Mouse (Mus musculus): ENCODE measurements around the gene Rarb. TPM values are rescaled to one million over a fixed set of nuclear protein-coding genes. Genes with fewer than 3 reads are reported as not detected.

Gene Rarb
- total and polyA plus RNA-seq, 3 experiments: 0.04 TPM; not detected in 2

GRCm38 (mm10) chr14:16437386-16437785 lies 381.6 kb downstream of the Rarb start:
- H3K4me1 ChIP-seq (ENCODE audit: control insufficient read depth in 1 of 2, insufficient read depth in 2 of 2): peaks cover 0 to 15% of the 10 kb centered on the region in 2 experiments; a peak in 2 of 4 replicates
- dilution Hi-C loops (cut with MboI; ENCODE audit: extremely low pct_ligation_motif_present, extremely low pct_unique_long_range_greater_than_20kb, low sequenced_read_pairs): no loop called here
- no peak overlapping the region for H3K27ac ChIP-seq (ENCODE audit: insufficient read depth, low read depth)
- no peak overlapping the region for H3K9ac ChIP-seq (ENCODE audit: insufficient read depth, low read depth)
- TF ChIP-seq TCF12 (IDR thresholded peaks at IDR 0.05; ENCODE audit: low read depth, low read length) (no peak), CTCF (conservative IDR thresholded peaks at IDR 0.05 in 1 of 2, IDR thresholded peaks at IDR 0.05 in 1 of 2; ENCODE audit: low read depth in 2 of 2, low read length in 2 of 2) (no peak), PAX5 (IDR thresholded peaks at IDR 0.05; ENCODE audit: low read length) (no peak), GABPA (IDR thresholded peaks at IDR 0.05; ENCODE audit: insufficient replicate concordance, low read depth, low read length) (no peak), SIN3A (IDR thresholded peaks at IDR 0.05; ENCODE audit: low read length) (no peak), RAD21 (IDR thresholded peaks at IDR 0.05; ENCODE audit: low read depth, low read length) (no peak), POLR2A (IDR thresholded peaks at IDR 0.05; ENCODE audit: low read depth, low read length) (no peak), POLR2AphosphoS2 (IDR thresholded peaks at IDR 0.05; ENCODE audit: low read depth, low read length) (no peak), E2F4 (IDR thresholded peaks at IDR 0.05; ENCODE audit: insufficient replicate concordance, low read depth, low read length) (no peak), JUND (conservative IDR thresholded peaks at IDR 0.05; ENCODE audit: low read depth, low read length) (no peak), CHD1 (IDR thresholded peaks at IDR 0.05; ENCODE audit: low read depth, low read length) (no peak), USF1 (IDR thresholded peaks at IDR 0.05; ENCODE audit: low read depth, low read length) (no peak), JUN (IDR thresholded peaks at IDR 0.05; ENCODE audit: insufficient read depth, low read depth, low read length) (no peak), ZKSCAN1 (IDR thresholded peaks at IDR 0.05; ENCODE audit: borderline replicate concordance, low read depth, low read length) (no peak), ZMIZ1 (IDR thresholded peaks at IDR 0.05; ENCODE audit: low read depth, low read length) (no peak), MXI1 (IDR thresholded peaks at IDR 0.05; ENCODE audit: low read depth, low read length) (no peak), ETS1 (conservative IDR thresholded peaks at IDR 0.05; ENCODE audit: low read depth, low read length) (no peak)
- DNase-seq (ENCODE audit: extremely low read depth): no peak
- H3K4me3 ChIP-seq (replicated peaks in 1 of 3; ENCODE audit: low read depth in 2 of 3, low read length in 2 of 3, poor library complexity in 1 of 3): no peak overlapping the region
- no peaks in the 10 kb centered on the region for H3K79me2 ChIP-seq (replicated peaks; ENCODE audit: control insufficient read depth, extremely low read depth, insufficient read depth, poor library complexity, severe bottlenecking)
- in situ Hi-C loops (cut with MboI; ENCODE audit: low pct_ligation_motif_present, low pct_unique_long_range_greater_than_20kb, low sequenced_read_pairs): no loop called here
- H3K9me3 ChIP-seq (replicated peaks; ENCODE audit: low read length): no peaks in the 10 kb centered on the region
- no peak overlapping the region for H3K4me2 ChIP-seq (ENCODE audit: insufficient read depth, low read depth, poor library complexity, severe bottlenecking)
- peaks cover 0 to 8% of the 10 kb centered on the region in 2 experiments for H3K36me3 ChIP-seq (replicated peaks in 1 of 2; ENCODE audit: control insufficient read depth in 1 of 2, insufficient read depth in 1 of 2, low read length in 1 of 2)
- no peaks in the 10 kb centered on the region for H3K27me3 ChIP-seq (replicated peaks)

GRCm38 (mm10) chr14:16434396-16435171 lies 384.4 kb downstream of the Rarb start:
- no peak overlapping the region for H3K9ac ChIP-seq (ENCODE audit: insufficient read depth, low read depth)
- no peaks in the 10 kb centered on the region for H3K9me3 ChIP-seq (replicated peaks; ENCODE audit: low read length)
- H3K4me2 ChIP-seq (ENCODE audit: insufficient read depth, low read depth, poor library complexity, severe bottlenecking): no peak overlapping the region
- no peaks in the 10 kb centered on the region for H3K27me3 ChIP-seq (replicated peaks)
- in situ Hi-C loops (cut with MboI; ENCODE audit: low pct_ligation_motif_present, low pct_unique_long_range_greater_than_20kb, low sequenced_read_pairs): no loop called here
- H3K4me1 ChIP-seq (ENCODE audit: control insufficient read depth in 1 of 2, insufficient read depth in 2 of 2): peaks cover 0 to 17% of the 10 kb centered on the region in 2 experiments; a peak in 1 of 4 replicates
- no peak overlapping the region for H3K4me3 ChIP-seq (replicated peaks in 1 of 3; ENCODE audit: low read depth in 2 of 3, low read length in 2 of 3, poor library complexity in 1 of 3)
- no peaks in the 10 kb centered on the region for H3K79me2 ChIP-seq (replicated peaks; ENCODE audit: control insufficient read depth, extremely low read depth, insufficient read depth, poor library complexity, severe bottlenecking)
- dilution Hi-C loops (cut with MboI; ENCODE audit: extremely low pct_ligation_motif_present, extremely low pct_unique_long_range_greater_than_20kb, low sequenced_read_pairs): no loop called here
- no peak overlapping the region for H3K27ac ChIP-seq (ENCODE audit: insufficient read depth, low read depth)
- H3K36me3 ChIP-seq (replicated peaks in 1 of 2; ENCODE audit: control insufficient read depth in 1 of 2, insufficient read depth in 1 of 2, low read length in 1 of 2): peaks cover 7 to 29% of the 10 kb centered on the region in 2 experiments
- peak; percentile 66 for DNase-seq (ENCODE audit: extremely low read depth)
- TF ChIP-seq RAD21 (IDR thresholded peaks at IDR 0.05; ENCODE audit: low read depth, low read length) (peak; percentile 88), USF2 (conservative IDR thresholded peaks at IDR 0.05; ENCODE audit: low read depth, low read length) (no peak), CTCF (conservative IDR thresholded peaks at IDR 0.05 in 1 of 2, IDR thresholded peaks at IDR 0.05 in 1 of 2; ENCODE audit: low read depth in 2 of 2, low read length in 2 of 2) (peak; percentile 81 to 84), NRF1 (IDR thresholded peaks at IDR 0.05; ENCODE audit: low read depth, low read length) (no peak)

Data from CH12.LX (cell line).